Mouse (Mus musculus) spleen, postnatal 36 days (tissue): ENCODE data around the gene Desi2.
"Not testable (repeated sequence)": the region's sequence is repeated elsewhere in the genome, so short reads cannot be mapped to it uniquely, and the experiment has no call there.

Experiments
- DNase-seq, 2 experiments: peaks; one replicate each; pipeline ENCODE4 v3.0.0; 2022; ENCODE audit warnings: low spot score in 2 of 2, mixed read lengths in 1 of 2

Desi2 gene

DNA sequence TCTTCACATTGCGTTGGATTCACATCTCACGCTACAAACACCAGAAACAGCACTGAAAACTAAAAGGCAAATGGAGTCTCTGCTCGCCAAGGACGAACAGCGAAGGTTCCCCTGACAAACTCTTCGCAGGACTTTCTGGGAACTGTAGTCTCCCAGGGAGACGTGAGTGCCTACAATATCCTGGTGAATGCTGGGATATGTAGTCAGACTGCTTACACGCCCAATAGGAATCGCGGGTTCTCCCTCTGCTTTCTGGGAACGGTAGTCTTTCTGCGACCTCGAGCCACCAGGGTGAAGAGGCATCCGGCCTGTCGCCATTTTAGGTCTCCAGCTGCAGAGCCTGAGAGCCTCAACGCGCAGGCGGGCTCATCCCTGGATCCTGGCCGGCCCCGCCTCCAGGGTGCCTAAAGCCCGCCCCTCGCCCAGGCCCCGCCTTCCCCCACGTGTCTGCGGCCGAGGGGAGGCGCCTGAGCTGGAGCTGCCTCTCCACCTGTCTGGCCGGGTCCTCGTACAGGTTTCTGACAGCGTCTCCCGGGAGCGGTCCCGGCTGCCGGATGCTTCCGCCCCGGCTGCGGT is at the start of gene Desi2:
Desi2 (plus strand) TSS at position 202 of the 576 bp plus-strand sequence.
- peak; percentile 97 to 98 for DNase-seq

DNA sequence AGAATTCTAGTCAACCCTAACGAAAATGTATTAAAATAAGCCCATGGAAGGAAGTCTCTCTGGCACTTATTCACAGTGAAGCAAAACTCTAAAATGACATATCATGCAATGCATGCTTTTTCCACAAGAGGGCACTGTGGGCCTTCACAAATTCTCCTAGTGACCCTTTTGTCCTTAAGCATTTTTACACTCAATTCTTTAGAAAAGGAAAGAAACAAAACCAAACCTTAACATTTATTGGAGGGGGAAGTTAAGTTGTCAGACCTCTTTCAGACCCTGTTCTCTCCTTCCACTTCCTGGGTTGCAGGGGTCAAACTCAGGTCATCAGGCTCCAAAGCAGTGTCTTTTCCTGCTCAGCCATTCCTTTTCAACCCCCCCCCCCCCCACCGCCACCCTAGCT is 40.7 kb upstream of the Desi2 start:
- DNase-seq, result peak in 1 of 2 experiments; percentile 10

DNA sequence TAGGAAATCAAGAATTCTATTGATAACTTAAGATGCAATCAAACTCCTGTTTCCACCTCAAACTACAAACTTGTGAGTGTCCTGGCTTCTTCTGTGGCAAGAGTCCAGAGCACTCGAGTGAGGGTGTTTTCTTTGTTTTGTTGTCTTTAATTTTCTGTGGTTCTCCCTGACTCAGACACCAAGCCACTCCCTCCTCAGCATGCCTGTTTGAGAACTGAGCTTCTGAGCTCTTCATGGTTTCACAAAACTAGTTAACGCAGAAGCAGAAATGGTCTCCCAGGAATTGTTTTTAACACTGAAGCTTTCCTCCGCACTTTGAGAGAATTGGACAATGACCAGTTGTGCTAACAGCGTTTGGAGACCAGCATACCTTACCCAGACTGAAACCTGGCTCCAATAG is 40.3 kb upstream of the Desi2 start:
- DNase-seq, result not testable (repeated sequence)

DNA sequence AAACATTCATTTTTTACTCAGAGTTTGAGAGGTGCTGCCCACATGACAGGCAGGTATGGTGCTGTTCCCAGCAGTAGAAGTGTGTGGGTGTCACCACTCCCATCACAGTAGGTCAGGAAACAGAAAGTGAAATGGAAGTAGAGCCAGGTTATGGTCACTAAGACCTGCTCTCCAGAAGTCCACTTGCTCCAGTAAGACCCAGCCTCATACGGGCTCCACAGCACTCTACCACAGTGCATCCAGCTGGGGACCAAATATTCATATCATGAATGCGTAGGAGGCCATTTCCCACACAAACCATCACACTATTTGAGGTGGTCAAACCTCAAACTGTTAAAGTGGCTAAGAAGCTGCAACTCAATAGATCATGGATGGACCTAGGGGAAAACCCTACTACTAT is 5.0 kb upstream of the Desi2 start:
- DNase-seq, result no peak

DNA sequence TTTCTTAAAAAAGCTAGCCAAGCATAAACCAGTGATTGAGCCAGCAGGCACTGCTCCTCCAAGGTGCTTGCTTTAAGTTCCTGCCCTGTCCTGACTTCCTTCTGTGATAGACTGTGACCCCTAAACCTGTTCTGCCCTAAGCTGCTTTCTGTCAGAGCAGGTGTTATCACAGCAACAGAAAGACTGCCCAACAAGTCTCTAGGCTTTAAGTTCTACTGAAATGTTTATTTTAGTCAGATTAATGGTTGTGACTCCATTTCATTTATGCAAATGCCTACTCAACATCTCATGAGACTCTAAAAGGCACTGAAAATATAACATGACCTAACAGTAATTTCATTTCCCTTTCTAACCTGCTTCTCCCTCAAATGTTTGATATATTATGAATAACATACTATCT is 1.6 kb upstream of the Desi2 start:
- DNase-seq, result no peak

DNA sequence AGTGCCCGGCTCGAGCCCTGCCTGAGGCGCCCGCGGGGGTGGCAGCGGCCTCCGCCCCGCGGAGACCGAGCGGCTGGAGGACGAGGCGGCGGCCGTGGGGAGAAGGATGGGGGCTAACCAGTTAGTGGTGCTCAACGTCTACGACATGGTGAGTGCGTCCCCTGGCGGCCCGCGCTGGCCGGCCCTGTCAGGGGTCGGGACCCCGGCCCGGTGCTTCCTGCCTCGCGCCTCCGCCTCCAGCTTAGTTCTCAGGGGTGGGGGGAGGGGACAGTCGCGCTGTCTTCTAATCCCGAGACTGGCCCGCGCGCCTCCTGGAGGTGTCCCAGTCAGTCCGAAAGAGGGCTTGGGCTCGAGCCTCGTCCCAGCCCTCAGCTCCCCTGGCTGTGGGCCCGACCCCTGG is 593 bp downstream of the Desi2 start:
- DNase-seq, result not testable (repeated sequence)

DNA sequence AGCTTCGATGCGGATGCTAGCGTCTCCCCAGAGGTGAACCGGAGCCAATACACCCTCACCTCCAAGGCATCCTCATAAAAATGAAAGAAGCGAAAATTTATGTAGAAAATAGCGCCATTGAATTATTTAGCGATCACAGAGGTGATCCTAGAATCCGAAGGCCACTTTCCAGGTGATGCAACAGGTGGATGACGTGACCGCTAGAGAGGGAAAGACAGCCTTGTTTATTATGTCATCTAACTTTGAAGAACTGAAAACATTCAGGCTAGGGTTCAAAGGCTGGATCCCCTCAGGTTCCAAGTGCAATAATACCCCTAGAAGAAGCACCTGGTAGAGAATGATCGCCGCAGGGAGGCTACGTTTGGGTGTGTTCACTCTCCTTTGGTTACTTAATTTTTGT is 1.2 kb downstream of the Desi2 start:
- DNase-seq, result no peak

DNA sequence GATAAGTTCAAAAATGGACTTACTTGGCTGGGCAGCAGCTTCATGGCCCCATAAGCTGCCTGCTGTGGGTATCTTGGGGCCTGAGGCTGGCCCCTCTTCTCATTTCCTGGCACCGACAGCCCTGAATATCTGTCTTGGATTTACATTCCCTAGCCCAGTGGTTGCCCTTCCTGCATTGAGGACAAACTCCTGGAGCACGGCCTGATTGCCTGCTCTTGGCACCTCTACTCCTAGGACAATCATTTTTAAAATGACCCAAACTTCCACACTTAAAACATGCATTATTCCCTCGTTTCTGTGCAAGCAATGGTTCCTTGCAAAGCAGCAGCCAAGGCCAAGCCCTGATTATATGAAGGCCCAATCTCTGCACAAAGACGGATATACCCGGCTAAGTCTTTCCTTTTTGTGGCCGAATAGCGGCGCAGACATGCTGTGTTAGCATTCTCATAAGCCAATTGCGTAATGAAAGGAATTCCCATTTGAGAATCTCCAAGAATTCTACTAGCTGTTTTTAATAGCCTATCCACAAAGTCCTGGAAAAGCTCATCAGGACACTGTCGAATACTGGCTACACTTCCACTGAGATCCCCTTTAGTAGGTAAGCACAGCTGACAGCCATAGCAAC is 18.6 kb downstream of the Desi2 start:
- DNase-seq, result no peak

DNA sequence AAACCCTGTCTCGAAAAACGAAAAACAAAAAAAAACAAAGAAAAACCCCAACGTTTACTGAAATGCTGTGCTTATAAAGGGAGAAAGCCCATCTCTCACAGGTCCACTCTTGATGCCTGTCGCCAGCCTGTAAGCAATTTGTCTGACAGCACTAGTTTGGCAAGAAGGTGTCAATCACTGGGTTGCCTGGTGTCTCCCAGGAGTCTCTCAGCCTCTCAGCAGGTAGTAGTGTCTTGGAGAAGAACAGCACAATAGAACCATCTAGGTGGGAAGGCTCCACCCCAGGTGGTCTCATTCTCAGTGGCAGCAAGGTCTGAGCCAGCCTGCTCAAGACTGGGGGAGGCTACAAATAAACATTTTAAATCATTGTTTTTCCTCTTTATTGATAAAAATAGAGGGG is 20.6 kb downstream of the Desi2 start:
- not testable (repeated sequence) for DNase-seq

DNA sequence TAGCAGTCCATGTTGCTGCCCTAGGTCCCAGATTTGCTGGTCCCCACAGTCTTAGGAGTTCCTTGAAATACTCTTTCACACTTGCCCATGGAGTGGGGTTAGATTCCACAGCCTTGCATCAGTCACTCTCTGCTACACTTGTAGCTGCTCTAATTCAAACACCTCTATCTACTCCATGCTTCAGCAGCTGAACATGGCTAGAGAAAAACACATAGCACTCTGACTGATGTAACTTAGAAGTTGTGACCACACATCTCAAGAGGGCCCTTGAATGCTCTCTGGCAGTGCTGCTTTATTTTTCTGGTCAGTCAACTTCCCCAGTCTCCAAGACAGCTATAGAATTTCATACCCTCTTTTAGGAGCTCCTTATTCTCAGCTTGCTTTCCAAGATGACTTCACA is 22.7 kb downstream of the Desi2 start:
- no peak for DNase-seq

DNA sequence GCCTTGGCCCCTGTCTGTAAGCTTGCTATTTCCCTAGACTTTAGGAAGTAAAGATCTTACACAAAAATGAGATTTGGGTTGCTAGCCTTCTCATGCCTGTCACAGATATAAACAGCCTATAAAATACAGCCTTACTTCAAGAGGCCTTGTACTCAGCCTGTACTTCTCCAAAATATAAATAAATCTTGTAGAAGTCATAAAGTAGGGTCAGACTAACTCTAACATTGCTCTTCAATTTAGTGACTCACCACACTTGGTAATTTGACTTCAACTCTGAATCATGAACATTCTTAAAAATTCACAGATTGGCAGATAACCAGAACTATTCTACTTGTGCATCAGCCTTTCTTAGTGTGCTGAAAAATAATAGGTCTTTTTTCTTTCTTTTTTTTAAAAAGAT is 29.9 kb downstream of the Desi2 start:
- DNase-seq, result no peak

DNA sequence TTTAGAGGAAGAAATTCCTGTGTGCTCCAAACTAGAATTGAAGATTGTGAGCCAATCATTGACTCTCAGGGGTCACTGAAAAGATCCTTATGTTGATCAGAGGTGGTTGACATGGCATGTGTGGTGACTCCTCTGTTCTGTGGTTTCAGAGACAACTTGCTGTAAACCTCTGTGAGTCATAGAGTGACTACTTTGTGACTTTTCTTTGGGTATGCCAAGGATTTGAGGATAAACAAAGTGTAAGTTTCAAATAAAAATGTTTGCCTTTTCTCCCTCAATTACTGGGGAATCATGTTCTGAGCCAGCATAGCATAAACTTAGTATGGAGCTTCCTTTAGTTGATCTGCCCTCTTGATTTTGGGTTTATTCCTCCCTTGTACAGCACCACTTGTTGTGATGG is 31.1 kb downstream of the Desi2 start:
- no peak for DNase-seq

DNA sequence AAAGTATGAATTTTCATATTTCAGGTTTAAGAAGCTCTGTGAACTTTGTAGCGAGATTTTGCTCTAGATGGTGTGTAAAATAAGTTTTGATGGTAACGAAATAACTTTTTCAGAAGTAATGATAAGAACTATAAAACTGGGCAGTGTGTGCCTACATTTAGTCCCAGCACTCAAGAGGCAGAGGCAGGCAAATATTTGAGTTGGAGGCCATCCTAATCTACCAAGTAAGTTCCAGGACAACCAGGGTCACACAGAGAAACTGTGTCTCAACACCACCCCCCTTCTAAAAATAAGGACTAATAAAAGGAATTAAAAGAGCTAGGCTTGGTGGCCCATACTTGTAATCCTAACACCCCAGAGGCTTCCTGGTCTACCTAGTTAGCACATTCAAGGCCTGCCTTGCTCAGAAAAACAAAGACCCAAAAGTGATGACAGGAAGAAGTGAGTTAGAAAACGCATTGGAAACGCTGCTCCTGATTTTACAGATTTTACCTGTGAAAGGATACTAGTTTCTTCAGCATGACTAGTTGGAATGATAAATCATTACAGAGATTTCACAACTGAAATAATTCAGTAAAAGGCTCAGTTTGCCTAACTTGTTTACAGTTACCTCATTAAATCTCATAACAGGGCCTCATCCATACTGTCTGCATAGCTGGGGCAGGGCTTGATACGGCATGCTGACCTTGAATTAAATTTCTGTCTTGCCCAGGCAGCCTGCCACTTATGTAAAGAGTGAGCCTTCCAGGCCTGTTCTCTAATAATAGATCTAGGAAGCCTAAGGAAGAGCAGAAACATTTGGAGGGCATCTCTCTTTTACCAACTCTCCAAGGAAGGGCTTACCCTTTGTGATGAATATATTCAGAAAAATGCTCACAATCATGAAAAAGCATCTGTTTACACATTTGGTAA is 32.2 kb downstream of the Desi2 start:
- DNase-seq, result no peak

DNA sequence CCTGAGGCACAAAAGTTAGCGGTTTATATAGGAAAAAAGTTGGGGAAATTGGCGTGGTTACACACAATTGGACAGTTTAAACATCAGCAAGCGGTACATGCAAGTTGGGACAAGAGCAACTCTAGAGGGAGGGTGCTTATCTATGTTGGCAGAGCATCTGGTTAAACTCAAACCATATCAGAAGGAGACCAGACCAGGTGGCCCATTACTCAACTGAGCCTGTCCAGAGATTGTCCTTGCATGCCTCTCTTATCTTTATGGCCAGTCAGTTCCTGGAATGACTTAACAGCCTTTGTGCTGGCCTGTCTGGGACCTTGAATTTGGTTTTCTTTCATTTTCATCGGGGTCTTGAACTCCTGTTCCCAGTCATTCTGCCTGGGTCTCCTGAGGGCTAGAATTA is 41.7 kb downstream of the Desi2 start:
- DNase-seq, result not testable (repeated sequence)

DNA sequence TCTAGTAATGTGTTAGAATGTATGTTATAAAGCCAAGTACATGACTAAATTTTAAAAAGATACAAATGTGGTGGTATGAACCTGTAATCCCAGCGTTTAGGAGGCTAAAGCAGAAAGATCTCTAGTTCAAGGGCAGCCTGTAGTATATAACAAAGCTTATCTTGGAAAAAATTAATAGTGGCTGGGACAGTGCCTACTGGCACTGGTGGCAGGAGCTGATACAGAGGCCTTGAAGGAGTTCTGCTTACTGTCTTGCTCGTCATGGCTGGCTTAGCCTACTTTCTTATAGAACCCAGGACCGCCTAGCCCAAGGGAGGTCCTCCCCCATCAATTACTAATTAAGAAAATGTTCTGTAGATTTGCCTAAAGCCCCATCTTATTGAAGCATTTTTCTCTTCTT is 46.9 kb downstream of the Desi2 start:
- DNase-seq, result no peak

DNA sequence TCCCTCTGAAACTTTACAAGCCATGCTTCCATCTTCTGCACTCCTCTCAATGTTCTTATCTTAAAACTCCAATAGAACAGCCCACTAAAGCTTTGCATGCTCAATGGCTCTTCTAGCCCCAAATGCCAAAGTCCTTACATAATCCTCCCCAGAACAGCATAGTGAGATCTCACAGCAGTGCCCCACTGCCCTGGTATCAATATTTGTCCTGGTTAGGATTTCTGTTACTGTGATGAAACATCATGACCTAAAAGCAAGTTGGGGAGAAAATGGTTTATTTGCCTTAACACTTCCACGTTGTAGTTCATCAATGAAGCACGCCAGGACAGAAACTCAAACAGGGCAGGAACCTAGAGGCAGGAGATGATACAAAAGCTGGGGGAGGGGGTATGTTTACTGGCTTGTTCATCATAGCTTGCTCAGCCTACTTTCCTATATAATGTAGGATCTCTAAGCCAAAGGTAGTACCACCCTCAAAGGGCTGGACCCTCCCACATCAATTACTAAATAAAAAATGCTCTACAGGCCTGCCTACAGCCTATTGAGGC is 48.8 kb downstream of the Desi2 start:
- no peak for DNase-seq

DNA sequence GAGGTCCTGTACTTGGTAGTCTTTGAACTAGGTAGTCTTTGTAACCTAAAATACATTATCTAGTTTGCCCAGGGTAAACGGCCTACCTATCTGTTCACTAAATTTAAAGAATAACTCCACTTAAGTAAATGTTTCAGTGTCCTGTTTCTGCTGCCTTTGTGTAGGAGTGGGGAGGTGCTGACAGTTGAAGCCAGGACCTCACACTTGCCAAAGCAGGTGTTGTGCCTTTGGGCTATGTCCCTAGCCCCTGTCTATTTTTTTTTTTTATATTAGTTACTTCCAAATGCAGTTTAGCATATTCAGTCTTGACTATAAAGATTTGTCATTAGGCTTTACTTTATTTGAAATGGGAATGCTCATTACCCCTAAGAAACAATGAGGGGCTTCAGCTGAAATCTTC is 51.5 kb downstream of the Desi2 start:
- no peak for DNase-seq

DNA sequence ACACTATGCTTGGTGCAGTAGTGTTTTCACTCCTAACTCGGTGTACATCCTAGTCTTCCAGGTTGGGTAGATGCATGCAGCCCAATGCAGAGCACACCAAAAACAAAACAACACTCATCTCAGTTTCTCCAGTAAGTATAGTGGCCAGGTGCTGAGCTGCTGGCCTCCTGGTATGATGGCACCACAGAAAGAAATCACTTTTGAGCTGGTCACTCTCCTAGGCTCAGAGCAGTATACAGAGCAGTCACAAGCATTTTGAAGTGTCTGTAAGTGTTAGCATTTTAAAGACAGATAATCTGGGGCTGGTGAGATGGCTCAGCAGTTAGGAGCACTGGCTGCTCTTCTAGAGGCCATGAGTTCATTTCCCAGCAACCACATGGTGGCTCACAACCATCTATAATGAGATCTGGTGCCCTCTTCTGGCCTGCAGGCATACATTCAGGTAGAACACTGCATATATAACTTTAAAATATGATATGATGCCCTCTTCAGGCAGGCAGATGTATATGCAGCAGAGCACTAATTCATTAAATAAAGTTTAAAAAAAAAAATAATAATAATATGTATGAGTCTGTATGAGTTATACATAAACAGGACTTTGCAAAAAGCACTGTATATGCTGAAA is 54.8 kb downstream of the Desi2 start:
- DNase-seq, result peak; percentile 22 to 29

DNA sequence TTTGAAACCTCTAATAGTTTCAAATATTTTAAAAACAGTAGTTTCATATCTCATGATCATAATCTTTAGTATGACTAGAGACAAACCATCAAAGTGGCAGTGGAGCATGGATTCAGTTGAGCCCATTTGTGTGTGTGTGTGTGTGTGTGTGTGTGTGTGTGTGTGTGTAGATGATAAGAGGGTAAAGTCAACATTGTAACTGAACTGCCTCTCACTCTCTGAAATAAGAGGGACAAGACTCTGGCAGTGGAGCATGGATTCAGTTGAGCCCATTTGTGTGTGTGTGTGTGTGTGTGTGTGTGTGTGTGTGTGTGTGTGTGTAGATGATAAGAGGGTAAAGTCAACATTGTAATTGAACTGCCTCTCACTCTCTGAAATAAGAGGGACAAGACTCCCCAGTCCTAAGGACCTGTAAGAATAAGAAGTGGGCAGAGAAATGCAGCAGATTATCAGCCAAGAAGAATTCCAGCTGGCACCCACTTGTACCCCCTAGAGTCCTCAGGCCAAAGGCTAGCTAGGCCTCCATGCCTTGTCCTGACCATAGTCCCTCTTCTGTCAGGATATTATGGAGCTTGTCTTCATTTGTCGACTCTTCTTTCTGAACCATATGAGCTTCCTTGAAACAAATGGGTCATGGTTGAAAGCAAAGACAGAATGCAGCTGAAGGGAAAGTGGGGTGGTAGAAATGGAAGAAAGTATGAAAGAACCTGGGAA is 61.0 kb downstream of the Desi2 start:
- DNase-seq, result no peak

DNA sequence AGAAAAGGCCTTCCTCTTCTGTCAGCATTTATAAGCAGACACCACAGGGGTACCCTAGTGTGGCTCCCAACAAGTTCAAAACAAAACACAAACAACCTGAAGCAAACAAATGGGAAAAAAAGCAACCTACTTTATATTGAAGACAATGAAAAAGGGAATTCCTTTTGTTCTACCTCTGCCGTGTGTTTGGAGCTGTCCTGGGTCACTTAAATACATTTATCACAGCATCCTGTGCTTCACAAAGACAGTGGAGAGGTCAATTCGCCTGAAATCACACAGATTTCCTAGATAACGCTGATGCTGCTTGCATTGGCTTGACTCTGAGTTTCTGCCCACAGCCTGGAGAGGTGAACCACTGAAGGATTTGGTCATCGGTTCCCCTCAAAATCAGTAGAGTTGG is 67.4 kb downstream of the Desi2 start:
- no peak for DNase-seq

DNA sequence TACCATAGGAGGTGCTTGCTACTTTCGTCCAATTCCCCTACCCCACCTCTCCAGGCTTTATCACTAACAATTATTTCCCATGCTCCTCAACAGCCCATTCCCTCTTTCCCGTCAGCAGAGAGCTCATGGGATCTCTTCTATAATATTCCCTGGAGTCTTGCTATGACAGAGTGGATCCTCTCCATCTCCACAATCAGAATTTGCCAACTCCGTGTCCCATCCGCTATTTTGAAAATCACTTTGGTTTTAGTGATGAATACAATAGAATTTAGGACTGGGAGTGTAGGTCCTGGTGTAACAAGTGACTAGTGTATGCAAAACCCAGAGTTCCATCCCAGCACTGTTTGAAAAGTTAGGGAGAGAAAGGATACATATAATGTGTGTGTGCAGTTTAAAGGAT is 69.1 kb downstream of the Desi2 start:
- no peak for DNase-seq

DNA sequence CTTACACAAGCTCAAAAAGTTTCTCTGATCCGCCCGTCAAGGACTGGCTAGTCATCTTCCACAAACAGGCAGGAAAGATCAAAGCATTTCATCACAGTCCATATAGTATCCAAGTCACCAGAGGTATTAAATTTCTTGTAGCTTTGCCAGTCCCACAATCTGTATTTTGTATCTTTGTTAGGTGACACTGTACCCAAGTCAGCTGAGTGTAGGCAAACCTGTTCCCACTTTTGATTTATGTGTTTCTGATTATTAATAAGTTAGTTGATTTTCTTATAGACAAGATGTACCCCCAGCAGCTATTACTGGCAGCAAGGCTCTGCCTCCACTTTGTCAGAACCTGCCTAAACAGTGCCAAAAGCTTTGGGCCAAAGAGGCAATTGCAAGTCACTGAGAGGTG is 71.6 kb downstream of the Desi2 start:
- DNase-seq, result no peak
